Mouse (Mus musculus): ENCODE results near the gene Gm49354. TPM values are rescaled to one million over a fixed set of nuclear protein-coding genes. Genes with fewer than 3 reads are reported as not detected.
"Not testable (repeated sequence)": the region's sequence is repeated elsewhere in the genome, so short reads cannot be mapped to it uniquely, and the experiment has no call there.

Gm49354 gene
- total RNA-seq, 2 experiments from 2014 or later: not detected

DNA sequence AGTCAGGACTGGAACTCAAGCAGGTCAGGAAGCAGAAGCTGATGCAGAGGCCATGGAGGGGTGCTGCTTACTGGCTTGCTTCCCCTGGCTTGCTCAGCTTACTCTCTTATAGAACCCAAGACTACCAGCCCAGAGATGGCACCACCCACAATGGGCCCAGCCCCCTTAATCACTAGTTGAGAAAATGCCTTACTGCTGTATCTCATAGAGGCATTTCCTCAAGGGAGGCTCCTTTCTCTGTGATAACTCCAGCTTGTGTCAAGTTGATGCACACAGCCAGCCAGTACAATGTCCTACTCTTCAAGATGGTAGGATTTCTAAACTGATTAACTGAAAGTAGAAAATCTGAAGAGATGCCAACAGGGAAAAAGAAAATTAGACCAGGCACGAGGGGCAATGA is 60.0 kb downstream of the Gm49354 start:
- intact Hi-C loops (cut with DNase I): not testable (repeated sequence)

DNA sequence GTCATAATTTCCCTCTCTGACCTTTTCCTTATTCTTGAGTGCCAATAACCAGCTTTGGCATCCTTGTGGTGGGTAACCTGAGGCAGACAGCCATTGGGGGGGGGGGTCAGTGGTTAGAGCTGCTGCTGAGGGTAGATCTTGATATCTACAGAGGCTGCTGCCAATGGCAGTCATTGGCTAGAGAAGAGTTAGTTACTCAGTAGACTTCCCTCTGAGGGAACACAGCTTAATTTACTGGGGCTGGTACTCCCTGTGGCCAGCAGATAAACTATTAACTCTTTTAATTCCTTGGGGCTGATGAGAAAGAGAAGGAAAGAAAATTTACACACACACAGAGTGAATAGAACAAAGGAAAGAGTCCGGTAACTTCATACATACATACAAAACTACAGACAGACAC is 62.6 kb downstream of the Gm49354 start:
- intact Hi-C loops (cut with DNase I): no loop called here

More for the DNA sequence above, 60.0 kb downstream of the Gm49354 start:
- DNase-seq (ENCODE audit: low spot score): not testable (repeated sequence)

DNA sequence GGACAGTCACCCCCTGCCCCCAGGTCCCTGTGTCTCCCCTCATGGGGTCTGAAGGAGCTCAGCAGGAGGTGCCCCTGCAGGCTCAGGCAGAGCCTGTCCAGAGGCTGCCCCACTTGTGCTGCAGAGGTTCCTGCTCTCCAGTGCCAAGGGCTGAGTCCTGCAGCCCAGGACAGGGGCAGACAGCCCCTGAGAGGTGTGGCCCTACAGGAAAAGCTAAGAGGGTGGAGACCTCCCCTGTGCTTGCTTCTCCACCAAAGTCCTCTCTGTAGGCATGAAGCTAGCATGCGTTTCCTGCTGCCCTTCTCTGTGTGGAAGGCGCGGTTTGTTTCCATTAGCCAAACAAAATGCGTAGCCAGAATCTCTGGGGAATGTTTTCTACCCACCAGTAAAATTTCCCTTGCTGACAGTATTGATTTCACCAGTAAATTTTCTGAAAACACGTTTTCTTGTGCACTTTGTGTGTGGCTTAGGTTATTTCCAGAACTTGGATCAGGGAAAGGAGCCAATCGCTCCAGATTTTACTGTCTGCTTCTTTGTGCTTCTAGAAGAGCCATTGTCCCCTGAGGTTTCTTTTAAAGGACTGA is 63.1 kb downstream of the Gm49354 start:
- DNase-seq (ENCODE audit: low spot score): peak; percentile 27

More for the DNA sequence above, 62.6 kb downstream of the Gm49354 start:
- DNase-seq (ENCODE audit: low spot score): no peak

DNA sequence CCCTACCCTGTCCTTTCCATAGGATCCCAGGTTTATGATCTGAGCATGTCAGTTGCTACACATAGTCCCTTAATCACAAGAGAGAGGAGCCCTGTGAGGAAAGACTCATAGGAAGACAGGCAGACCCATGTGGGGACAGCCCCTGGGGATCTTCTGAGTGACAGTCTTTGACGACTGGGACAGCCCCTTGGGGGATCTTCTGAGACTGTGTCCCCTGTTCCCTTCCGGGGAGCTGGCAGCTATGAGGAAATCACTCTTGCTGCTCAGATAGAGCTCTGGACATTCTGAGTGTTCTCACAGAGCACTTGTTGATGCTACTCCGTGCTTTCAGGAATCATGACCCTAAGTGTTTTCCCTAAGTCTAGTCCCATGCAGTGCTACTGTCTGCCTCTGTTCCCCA is 68.3 kb downstream of the Gm49354 start:
- no peak for DNase-seq (ENCODE audit: low spot score)

More for the DNA sequence above, 63.1 kb downstream of the Gm49354 start:
- intact Hi-C loops (cut with DNase I): not testable (repeated sequence)

DNA sequence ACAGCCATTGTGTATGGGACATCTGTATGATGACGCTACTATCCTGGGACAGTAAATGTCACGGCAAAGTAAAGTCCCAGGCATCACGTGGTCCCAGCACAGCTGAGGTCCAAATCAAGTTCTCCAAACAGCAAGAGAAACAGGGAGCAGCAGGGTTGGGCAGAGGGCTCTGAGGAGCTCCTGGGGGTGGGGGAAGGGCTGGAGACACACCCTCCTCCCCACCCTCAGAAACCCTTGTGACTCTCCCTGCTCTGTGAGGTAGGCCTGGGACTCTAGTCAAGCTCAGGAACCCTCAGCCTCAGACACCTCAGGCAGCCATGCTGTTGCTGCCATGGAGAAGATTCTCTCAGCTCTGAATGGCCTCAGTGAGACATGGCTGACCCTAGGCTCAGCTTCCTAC is 70.1 kb downstream of the Gm49354 start, which contains the start of gene Spata31d1b:
Gene Spata31d1b (plus strand): TSS at position 301 of the 400 bp plus-strand sequence.
- intact Hi-C loops (cut with DNase I); DNase-seq (ENCODE audit: low spot score): not testable (repeated sequence)

More for the DNA sequence above, 68.3 kb downstream of the Gm49354 start:
- intact Hi-C loops (cut with DNase I): no loop called here

DNA sequence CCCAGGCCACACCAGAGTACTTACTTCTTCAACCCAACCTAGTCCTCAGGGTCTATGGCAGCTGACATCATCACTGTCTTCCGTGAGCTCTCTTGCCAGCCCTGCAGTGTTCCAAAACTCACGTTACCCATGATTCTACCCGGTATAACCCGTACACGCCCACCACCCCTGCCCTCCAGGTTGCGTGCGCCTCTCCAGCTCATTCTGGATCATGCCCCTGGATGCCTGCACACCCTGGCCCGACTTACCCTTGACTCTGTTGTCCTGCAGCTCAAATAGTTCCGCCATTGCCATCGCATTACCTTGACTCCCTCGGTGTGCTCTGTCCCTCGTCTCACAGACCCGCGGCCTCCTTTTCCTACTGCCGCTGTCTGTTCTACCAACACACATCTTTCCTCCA is 71.8 kb downstream of the Gm49354 start, which contains the start of gene Spata31d1a:
Gene Spata31d1a (minus strand): TSS at position 101 of the 400 bp plus-strand sequence.
- DNase-seq (ENCODE audit: low spot score): no peak
- intact Hi-C loops (cut with DNase I): no loop called here

Other genes with a start within 250 kb of the Gm49354 start
- gene Agtpbp1, start 197.0 kb downstream of the Gm49354 start, total RNA-seq (2021): 100 to 1,000 TPM; 143 to 166 TPM
- 10 to 100 TPM; 78.6 to 96.1 TPM for gene Naa35, start 197.0 kb downstream of the Gm49354 start, total RNA-seq (2021)
- gene Golm1, start 106.4 kb downstream of the Gm49354 start, total RNA-seq (2021): 10 to 100 TPM; 16.2 to 18.3 TPM
- gene 4921517D22Rik, start 88.1 kb downstream of the Gm49354 start, total RNA-seq (2021): not detected
- gene Spata31d1a, start 71.9 kb downstream of the Gm49354 start, total RNA-seq (2021): not detected
- gene Spata31d1b, start 70.0 kb downstream of the Gm49354 start, total RNA-seq (2021): not detected
- gene Spata31d1d, start 50.5 kb downstream of the Gm49354 start, total RNA-seq (2021): not detected
- not detected for gene 1700014D04Rik, start 35.5 kb downstream of the Gm49354 start, total RNA-seq (2021)
- 100 to 1,000 TPM; 221 to 222 TPM for gene Isca1, start 12.4 kb downstream of the Gm49354 start, total RNA-seq (2021)
- 10 to 100 TPM; 41.4 to 41.9 TPM for gene Tut7, start 40.9 kb upstream of the Gm49354 start, total RNA-seq (2021)

Measured in heart, postnatal 25 days (tissue).